Mouse (Mus musculus): ENCODE measurements around the gene Cisd1. TPM values are rescaled to one million over a fixed set of nuclear protein-coding genes. Genes with fewer than 3 reads are reported as not detected.

The Cisd1 gene
- polyA plus RNA-seq, 1 experiment from 2014 or later, result 108 TPM

- H3K27ac ChIP-seq (ENCODE audit: low read depth), result no peak overlapping the region
- WGBS, result 75% methylated on average over 6 of the region's 6 CpGs
- no peak overlapping the region for H3K9ac ChIP-seq (ENCODE audit: low read length)
- H3K4me1 ChIP-seq (replicated peaks; ENCODE audit: control insufficient read depth, insufficient read depth, low read length), result no peaks in the 10 kb centered on the region
- no peak overlapping the region for H3K4me3 ChIP-seq (ENCODE audit: low read depth, low read length)
- no peaks in the 10 kb centered on the region for H3K9me3 ChIP-seq (ENCODE audit: control insufficient read depth, low read length)
- no peaks in the 10 kb centered on the region for H3K27me3 ChIP-seq (replicated peaks; ENCODE audit: control insufficient read depth, insufficient read depth, low read length)
- ATAC-seq (replicated peaks; ENCODE audit: low FRiP score, low TSS enrichment, low read depth) (no peak), DNase-seq (ENCODE audit: low spot score) (no peak)
- no peak overlapping the region; the same call in 1 of the 2 replicates for H3K4me2 ChIP-seq (ENCODE audit: low read length)
- H3K36me3 ChIP-seq (ENCODE audit: control insufficient read depth, insufficient read depth, low read length), result no peaks in the 10 kb centered on the region
Measured at GRCm38 (mm10) chr10:71306759-71307158, 38.0 kb downstream of the Cisd1 start.

GRCm38 (mm10) chr10:71306190-71306589 lies 38.6 kb downstream of the Cisd1 start:
- Histone ChIP-seq H3K4me3 (ENCODE audit: low read depth, low read length) (no peak overlapping the region), H3K27me3 (replicated peaks; ENCODE audit: control insufficient read depth, insufficient read depth, low read length) (no peaks in the 10 kb centered on the region), H3K9ac (ENCODE audit: low read length) (no peak overlapping the region), H3K4me1 (replicated peaks; ENCODE audit: control insufficient read depth, insufficient read depth, low read length) (no peaks in the 10 kb centered on the region), H3K9me3 (ENCODE audit: control insufficient read depth, low read length) (no peaks in the 10 kb centered on the region), H3K4me2 (ENCODE audit: low read length) (peak overlapping the region; percentile 26; the same call in 1 of the 2 replicates), H3K27ac (ENCODE audit: low read depth) (no peak overlapping the region), H3K36me3 (ENCODE audit: control insufficient read depth, insufficient read depth, low read length) (no peaks in the 10 kb centered on the region)
- ATAC-seq (replicated peaks; ENCODE audit: low FRiP score, low TSS enrichment, low read depth), result no peak
- 15% methylated on average over 6 of the region's 6 CpGs for WGBS
- DNase-seq (ENCODE audit: low spot score), result no peak

GRCm38 (mm10) chr10:71302490-71302889 lies 42.3 kb downstream of the Cisd1 start:
- H3K36me3 ChIP-seq (ENCODE audit: control insufficient read depth, insufficient read depth, low read length), result no peaks in the 10 kb centered on the region
- WGBS, result 20% methylated on average over 5 of the region's 5 CpGs
- no peak for ATAC-seq (replicated peaks; ENCODE audit: low FRiP score, low TSS enrichment, low read depth)

GRCm38 (mm10) chr10:71300161-71300560 lies 44.6 kb downstream of the Cisd1 start:
- 71% methylated on average over 16 of the region's 16 CpGs for WGBS
- Histone ChIP-seq H3K27me3 (replicated peaks; ENCODE audit: control insufficient read depth, insufficient read depth, low read length) (no peaks in the 10 kb centered on the region), H3K27ac (ENCODE audit: low read depth) (no peak overlapping the region), H3K4me1 (replicated peaks; ENCODE audit: control insufficient read depth, insufficient read depth, low read length) (no peaks in the 10 kb centered on the region), H3K4me2 (ENCODE audit: low read length) (no peak overlapping the region), H3K36me3 (ENCODE audit: control insufficient read depth, insufficient read depth, low read length) (no peaks in the 10 kb centered on the region), H3K9me3 (ENCODE audit: control insufficient read depth, low read length) (no peaks in the 10 kb centered on the region), H3K4me3 (ENCODE audit: low read depth, low read length) (no peak overlapping the region), H3K9ac (ENCODE audit: low read length) (no peak overlapping the region)
- ATAC-seq (replicated peaks; ENCODE audit: low FRiP score, low TSS enrichment, low read depth) (no peak), DNase-seq (ENCODE audit: low spot score) (no peak)

More at GRCm38 (mm10) chr10:71302490-71302889, 42.3 kb downstream of the Cisd1 start:
- DNase-seq (ENCODE audit: low spot score), result no peak
- Histone ChIP-seq H3K27me3 (replicated peaks; ENCODE audit: control insufficient read depth, insufficient read depth, low read length) (no peaks in the 10 kb centered on the region), H3K4me1 (replicated peaks; ENCODE audit: control insufficient read depth, insufficient read depth, low read length) (no peaks in the 10 kb centered on the region), H3K27ac (ENCODE audit: low read depth) (no peak overlapping the region), H3K9ac (ENCODE audit: low read length) (no peak overlapping the region), H3K4me3 (ENCODE audit: low read depth, low read length) (no peak overlapping the region), H3K4me2 (ENCODE audit: low read length) (no peak overlapping the region), H3K9me3 (ENCODE audit: control insufficient read depth, low read length) (no peaks in the 10 kb centered on the region)

GRCm38 (mm10) chr10:71293245-71293644 lies 51.5 kb downstream of the Cisd1 start:
- 53% methylated on average over 4 of the region's 4 CpGs for WGBS
- Histone ChIP-seq H3K9me3 (ENCODE audit: control insufficient read depth, low read length) (no peaks in the 10 kb centered on the region), H3K4me1 (replicated peaks; ENCODE audit: control insufficient read depth, insufficient read depth, low read length) (0 out of 2 replicates have a peak, but pooled peaks cover 8% of the 10 kb centered on the region), H3K9ac (ENCODE audit: low read length) (no peak overlapping the region), H3K36me3 (ENCODE audit: control insufficient read depth, insufficient read depth, low read length) (no peaks in the 10 kb centered on the region), H3K4me2 (ENCODE audit: low read length) (no peak overlapping the region), H3K27ac (ENCODE audit: low read depth) (no peak overlapping the region), H3K27me3 (replicated peaks; ENCODE audit: control insufficient read depth, insufficient read depth, low read length) (no peaks in the 10 kb centered on the region), H3K4me3 (ENCODE audit: low read depth, low read length) (no peak overlapping the region)
- no peak for ATAC-seq (replicated peaks; ENCODE audit: low FRiP score, low TSS enrichment, low read depth)
- DNase-seq (ENCODE audit: low spot score), result no peak

- no peak overlapping the region for H3K27ac ChIP-seq (ENCODE audit: low read depth)
- ATAC-seq (replicated peaks; ENCODE audit: low FRiP score, low TSS enrichment, low read depth), result peak; percentile 64
- WGBS, result 12% methylated on average over 5 of the region's 11 CpGs
- H3K27me3 ChIP-seq (replicated peaks; ENCODE audit: control insufficient read depth, insufficient read depth, low read length), result no peaks in the 10 kb centered on the region
- H3K36me3 ChIP-seq (ENCODE audit: control insufficient read depth, insufficient read depth, low read length), result no peaks in the 10 kb centered on the region
- no peak overlapping the region for H3K9ac ChIP-seq (ENCODE audit: low read length)
- H3K4me1 ChIP-seq (replicated peaks; ENCODE audit: control insufficient read depth, insufficient read depth, low read length), result 0 out of 2 replicates have a peak, but pooled peaks cover 8% of the 10 kb centered on the region
- 0 out of 2 replicates have a peak overlapping the region, but pooled peaks have one; percentile 11 for H3K4me2 ChIP-seq (ENCODE audit: low read length)
- peak; percentile 57 for DNase-seq (ENCODE audit: low spot score)
- H3K4me3 ChIP-seq (ENCODE audit: low read depth, low read length), result no peak overlapping the region
- no peaks in the 10 kb centered on the region for H3K9me3 ChIP-seq (ENCODE audit: control insufficient read depth, low read length)
Measured at GRCm38 (mm10) chr10:71292254-71292653, 52.5 kb downstream of the Cisd1 start.

- ATAC-seq (replicated peaks; ENCODE audit: low FRiP score, low TSS enrichment, low read depth) (peak; percentile 38; the same call in 1 of the 2 replicates), DNase-seq (ENCODE audit: low spot score) (no peak)
- 20% methylated on average over 4 of the region's 4 CpGs for WGBS
- Histone ChIP-seq H3K9ac (ENCODE audit: low read length) (no peak overlapping the region), H3K27me3 (replicated peaks; ENCODE audit: control insufficient read depth, insufficient read depth, low read length) (no peaks in the 10 kb centered on the region), H3K4me2 (ENCODE audit: low read length) (peak overlapping the region; percentile 11; the same call in 1 of the 2 replicates), H3K9me3 (ENCODE audit: control insufficient read depth, low read length) (no peaks in the 10 kb centered on the region), H3K36me3 (ENCODE audit: control insufficient read depth, insufficient read depth, low read length) (no peaks in the 10 kb centered on the region), H3K4me1 (replicated peaks; ENCODE audit: control insufficient read depth, insufficient read depth, low read length) (0 out of 2 replicates have a peak, but pooled peaks cover 8% of the 10 kb centered on the region), H3K4me3 (ENCODE audit: low read depth, low read length) (no peak overlapping the region), H3K27ac (ENCODE audit: low read depth) (0 out of 2 replicates have a peak overlapping the region, but pooled peaks have one; percentile 5)
Measured at GRCm38 (mm10) chr10:71291801-71292200, 53.0 kb downstream of the Cisd1 start.

- WGBS, result 28% methylated on average over 3 of the region's 3 CpGs
- H3K36me3 ChIP-seq (ENCODE audit: control insufficient read depth, insufficient read depth, low read length), result no peaks in the 10 kb centered on the region
- 0 out of 2 replicates have a peak, but pooled peaks cover 8% of the 10 kb centered on the region for H3K4me1 ChIP-seq (replicated peaks; ENCODE audit: control insufficient read depth, insufficient read depth, low read length)
- DNase-seq (ENCODE audit: low spot score) (no peak), ATAC-seq (replicated peaks; ENCODE audit: low FRiP score, low TSS enrichment, low read depth) (peak; percentile 29; the same call in 1 of the 2 replicates)
- no peak overlapping the region for H3K4me2 ChIP-seq (ENCODE audit: low read length)
- H3K27ac ChIP-seq (ENCODE audit: low read depth), result no peak overlapping the region
- no peaks in the 10 kb centered on the region for H3K27me3 ChIP-seq (replicated peaks; ENCODE audit: control insufficient read depth, insufficient read depth, low read length)
- H3K4me3 ChIP-seq (ENCODE audit: low read depth, low read length), result no peak overlapping the region
- no peaks in the 10 kb centered on the region for H3K9me3 ChIP-seq (ENCODE audit: control insufficient read depth, low read length)
- no peak overlapping the region for H3K9ac ChIP-seq (ENCODE audit: low read length)
Measured at GRCm38 (mm10) chr10:71291179-71291661, 53.5 kb downstream of the Cisd1 start.

- peak within 1 kb of the TSS; percentile 91 for H3K9ac ChIP-seq (ENCODE audit: low read length)
- H3K4me2 ChIP-seq (ENCODE audit: low read length), result peak within 1 kb of the TSS; percentile 67
- ATAC-seq (replicated peaks; ENCODE audit: low FRiP score, low TSS enrichment, low read depth) (peak; percentile 94), DNase-seq (ENCODE audit: low spot score) (no peak)
- H3K27ac ChIP-seq (ENCODE audit: low read depth), result peak within 1 kb of the TSS; percentile 33; the same call in 1 of the 2 replicates
- under 1% methylated on average over 50 of the region's 50 CpGs for WGBS
- no peaks in the 10 kb centered on the region for H3K27me3 ChIP-seq (replicated peaks; ENCODE audit: control insufficient read depth, insufficient read depth, low read length)
- no peaks in the 10 kb centered on the region for H3K9me3 ChIP-seq (ENCODE audit: control insufficient read depth, low read length)
- H3K4me3 ChIP-seq (ENCODE audit: low read depth, low read length), result peak within 1 kb of the TSS; percentile 94
- peaks cover 5% of the 10 kb centered on the region; the same call in 1 of the 2 replicates for H3K36me3 ChIP-seq (ENCODE audit: control insufficient read depth, insufficient read depth, low read length)
- peaks cover 16% of the 10 kb centered on the region for H3K4me1 ChIP-seq (replicated peaks; ENCODE audit: control insufficient read depth, insufficient read depth, low read length)
Measured at GRCm38 (mm10) chr10:71285126-71285580, 59.6 kb downstream of the Cisd1 start, which contains the start of gene Ube2d1. Ube2d1 (minus strand) TSS chr10:71285262.
